Mouse (Mus musculus) adrenal gland, adult 18-20 months (tissue): ENCODE measurements around the gene St6galnac3. TPM values are rescaled to one million over a fixed set of nuclear protein-coding genes. Genes with fewer than 3 reads are reported as not detected.

Source experiments
- DNase-seq, 2 experiments: peaks; one replicate each; pipeline ENCODE4 v3.0.0; 2021 to 2022; ENCODE audit warnings: low spot score in 2 of 2
- total RNA-seq, 2 experiments: library from RNA; stranded (reverse); gene quantifications; 1 replicate in 1 of 2; 2 replicates in 1 of 2; pipeline ENCODE4 v1.2.3; 2021

Gene St6galnac3
- total RNA-seq, 2 experiments from 2014 or later = 11.2 to 14.8 TPM

- DNase-seq = no peak
Measured at GRCm38 (mm10) chr3:153296375-153297068, 428.5 kb downstream of the St6galnac3 start.

DNA sequence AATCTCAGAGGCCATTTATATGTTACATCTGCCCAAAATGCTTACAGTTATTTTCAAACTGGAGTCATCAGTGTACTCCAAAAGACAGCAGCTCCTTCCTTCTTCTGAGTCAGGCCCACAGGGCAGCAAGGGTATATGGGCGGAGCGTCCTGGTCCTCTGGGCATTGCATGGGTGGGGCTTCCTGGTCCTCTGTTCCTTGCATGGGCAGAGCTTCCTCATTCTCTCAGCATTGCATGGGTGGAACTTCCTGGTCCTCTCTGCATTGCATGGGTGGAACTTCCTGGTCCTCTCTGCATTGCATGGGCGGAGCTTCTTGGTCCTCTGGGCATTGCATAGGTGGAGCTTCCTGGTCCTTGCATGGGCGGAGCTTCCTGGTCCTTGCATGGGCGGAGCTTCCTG, 432.1 kb downstream of the St6galnac3 start:
- DNase-seq = no peak

DNA sequence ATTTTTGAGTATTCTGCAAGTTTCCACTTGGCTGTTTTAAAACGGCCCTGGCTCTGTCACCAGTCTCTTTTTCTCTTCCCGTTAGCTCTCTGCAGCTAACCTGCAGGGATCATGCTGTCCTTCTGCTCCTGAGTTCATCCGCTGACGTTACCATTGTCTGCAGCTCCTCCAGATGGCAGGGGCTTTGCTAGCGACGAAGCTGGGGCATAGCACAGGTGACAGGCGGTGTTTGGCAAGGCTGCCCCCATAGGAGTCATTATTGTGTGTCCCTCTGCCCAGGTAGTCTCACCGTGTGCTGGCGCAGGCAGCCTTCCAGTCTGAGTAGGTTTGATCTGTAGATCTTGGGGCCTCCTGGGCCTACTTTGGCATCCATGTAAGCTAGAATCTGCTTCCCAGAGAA, 432.6 kb downstream of the St6galnac3 start:
- no peak for DNase-seq

GRCm38 (mm10) chr3:153291406-153292045, 433.4 kb downstream of the St6galnac3 start:
- DNase-seq = no peak

- DNase-seq = no peak
Measured at GRCm38 (mm10) chr3:153289971-153290370, 435.0 kb downstream of the St6galnac3 start.

DNA sequence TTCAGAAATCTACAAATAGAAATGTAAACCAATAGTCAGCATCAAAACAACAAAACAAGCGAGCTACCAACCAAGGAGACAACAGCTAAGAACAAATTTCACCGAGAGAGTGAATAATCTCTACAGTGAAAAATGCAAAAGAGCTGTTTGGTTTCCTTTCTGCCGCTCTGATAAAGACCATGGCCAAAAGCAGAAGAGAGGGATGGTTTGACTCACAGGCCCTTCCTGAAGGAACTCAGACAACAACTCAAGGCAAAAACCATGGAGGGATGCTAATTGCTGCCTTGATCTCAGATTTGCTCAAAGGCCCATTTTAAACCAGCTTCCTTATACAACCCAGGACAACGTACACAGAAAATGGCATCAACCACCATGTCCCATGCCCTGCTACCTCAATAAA, 437.4 kb downstream of the St6galnac3 start:
- DNase-seq = no peak

DNA sequence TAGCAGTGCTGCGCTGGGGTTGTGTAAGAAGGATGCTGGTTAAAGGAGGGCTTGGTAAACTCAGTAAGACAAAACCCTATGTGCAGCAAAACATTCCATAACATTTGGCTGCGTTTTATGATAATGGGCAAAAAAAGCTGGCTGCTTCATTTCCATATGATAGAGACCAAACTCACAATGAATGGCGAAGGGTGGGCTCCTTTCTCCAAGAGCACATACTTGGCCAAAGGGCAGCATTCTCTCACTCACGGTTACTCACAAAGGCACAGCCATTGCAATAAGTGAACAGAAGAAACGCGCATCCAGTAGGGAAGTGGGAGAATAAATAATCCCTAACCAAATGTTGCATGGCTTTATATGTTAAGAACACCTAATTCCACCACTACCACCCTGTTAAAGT, 437.9 kb downstream of the St6galnac3 start:
- no peak for DNase-seq

GRCm38 (mm10) chr3:153282123-153282765, 442.7 kb downstream of the St6galnac3 start:
- DNase-seq = no peak

- DNase-seq = no peak
Measured at GRCm38 (mm10) chr3:153278249-153278648, 446.7 kb downstream of the St6galnac3 start.

GRCm38 (mm10) chr3:153277389-153277999, 447.5 kb downstream of the St6galnac3 start:
- no peak for DNase-seq

GRCm38 (mm10) chr3:153276830-153277388, 448.1 kb downstream of the St6galnac3 start:
- DNase-seq = no peak

DNA sequence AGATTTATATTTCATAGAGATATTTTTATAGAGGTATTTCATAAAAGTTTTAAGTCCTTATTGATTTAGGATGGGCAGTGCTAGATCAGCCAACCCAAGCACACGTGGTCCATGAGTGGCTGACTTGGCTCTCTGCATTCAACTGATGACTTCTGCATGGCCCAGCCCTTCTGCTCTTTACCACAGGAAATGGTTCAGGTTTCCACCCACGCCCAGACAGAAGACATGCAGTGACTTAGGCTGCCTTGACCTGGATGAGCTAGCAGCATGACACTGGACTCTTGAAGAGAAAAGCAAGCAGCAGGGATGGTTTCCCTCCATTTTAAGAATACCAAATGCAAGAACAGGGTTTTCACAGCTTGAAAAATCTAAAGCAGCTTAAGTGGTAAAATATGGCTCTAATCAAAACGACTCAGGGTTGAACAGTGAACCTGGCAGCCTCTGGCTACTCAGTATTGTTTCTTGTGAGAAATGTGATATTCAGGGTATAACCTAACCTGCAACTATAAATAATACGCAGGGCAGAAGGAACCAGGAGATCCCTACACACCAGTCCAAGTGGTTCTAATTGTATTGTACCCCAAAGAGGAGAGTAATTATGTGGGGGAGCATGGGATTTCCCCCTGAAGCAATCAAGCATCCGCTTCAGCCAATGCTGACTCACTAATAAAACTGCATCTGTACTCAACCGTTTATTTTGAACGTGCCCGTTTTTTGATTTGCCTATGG, 448.7 kb downstream of the St6galnac3 start:
- DNase-seq = no peak

- no peak for DNase-seq
Measured at GRCm38 (mm10) chr3:153272241-153272640, 452.7 kb downstream of the St6galnac3 start.

- no peak for DNase-seq
Measured at GRCm38 (mm10) chr3:153267397-153267796, 457.6 kb downstream of the St6galnac3 start.

GRCm38 (mm10) chr3:153261985-153262384, 463.0 kb downstream of the St6galnac3 start:
- no peak for DNase-seq

DNA sequence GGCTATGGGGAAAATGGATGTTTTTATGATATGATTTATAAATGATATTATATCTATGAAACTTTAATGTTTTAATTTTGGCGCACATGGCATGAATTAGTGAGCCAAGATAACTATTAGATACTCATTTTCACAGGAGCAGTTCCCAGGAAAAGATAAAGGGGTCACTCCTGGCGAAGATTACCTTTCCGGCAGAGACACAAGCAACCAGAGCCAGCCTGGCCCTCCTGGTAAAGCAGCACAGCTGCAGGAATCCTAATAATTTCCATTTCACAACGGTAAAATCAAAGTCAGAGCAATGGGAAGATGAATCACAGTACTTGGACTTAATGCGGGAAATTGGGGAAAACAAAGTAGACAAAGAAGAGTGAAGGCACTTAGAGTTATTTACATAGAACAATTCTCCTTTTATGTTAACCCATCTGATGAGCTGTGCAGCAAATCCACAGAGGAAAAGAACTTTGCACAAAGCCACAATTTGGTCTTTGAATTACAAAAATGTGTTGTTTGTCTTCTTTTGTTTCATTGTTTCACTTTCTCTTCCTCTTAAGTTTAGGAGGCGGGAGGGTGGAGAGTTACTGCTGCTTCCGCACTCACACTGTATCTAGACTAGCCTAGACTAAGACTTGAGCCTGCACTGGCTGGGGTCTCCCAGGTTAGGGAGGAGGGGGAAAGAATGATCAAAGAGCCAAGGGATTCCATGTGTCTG, 464.6 kb downstream of the St6galnac3 start:
- DNase-seq = no peak

DNA sequence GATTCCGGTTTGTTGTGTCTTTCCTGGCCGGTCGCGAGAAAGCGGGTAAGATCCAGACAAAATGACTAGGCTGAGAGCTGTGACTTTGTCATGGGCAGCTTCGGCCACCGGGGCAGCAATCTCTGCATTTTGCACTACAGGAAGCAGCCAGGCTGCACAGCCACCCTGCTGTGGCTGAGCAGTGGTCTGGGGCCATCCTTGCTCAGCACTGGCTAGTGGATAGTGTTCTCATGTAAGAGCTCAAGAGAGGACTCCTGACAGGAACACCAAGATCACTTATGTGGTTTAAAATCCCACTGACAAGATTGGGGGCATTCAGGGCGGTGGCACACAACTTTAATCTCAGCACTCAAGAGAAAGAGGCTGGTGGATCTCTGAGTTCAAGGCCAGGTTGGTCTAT, 469.1 kb downstream of the St6galnac3 start:
- DNase-seq = no peak

- no peak for DNase-seq
Measured at GRCm38 (mm10) chr3:153251653-153252052, 473.3 kb downstream of the St6galnac3 start.

DNA sequence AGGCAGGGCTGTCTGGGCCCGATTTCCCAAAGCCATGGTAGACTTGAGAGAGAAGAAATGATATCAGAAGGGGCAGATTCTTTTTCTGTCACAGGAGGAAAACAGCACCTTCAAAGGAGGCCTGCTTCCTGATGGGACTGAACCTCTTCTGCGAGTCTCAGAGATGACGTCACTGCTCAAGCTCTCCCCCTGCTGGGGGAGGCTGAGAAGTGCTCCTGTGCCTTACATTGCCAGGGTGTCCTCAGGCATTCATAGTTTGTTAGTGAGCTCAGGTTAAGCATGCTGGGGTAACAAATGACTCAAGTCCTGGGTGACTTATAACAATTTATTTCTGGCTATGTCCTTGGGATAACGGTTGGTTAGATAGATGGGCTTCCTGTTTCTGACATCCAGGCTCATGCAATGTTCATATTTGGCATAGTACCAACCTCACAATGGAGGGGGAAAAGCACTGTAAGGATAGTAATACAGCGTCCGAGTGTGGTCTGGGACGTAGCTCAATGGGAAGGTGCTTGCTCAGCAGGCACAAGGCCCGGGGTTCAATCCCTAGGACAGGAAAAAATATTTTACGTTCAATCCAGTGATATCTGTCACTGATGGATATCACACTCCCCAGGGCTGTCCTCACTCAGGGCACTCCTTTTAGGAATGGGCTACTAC, 474.2 kb downstream of the St6galnac3 start:
- peak; percentile 82 to 84 for DNase-seq

- no peak for DNase-seq
Measured at GRCm38 (mm10) chr3:153248866-153249265, 476.1 kb downstream of the St6galnac3 start.
